Mouse (Mus musculus) hindbrain, embryonic 15.5 days (tissue): ENCODE measurements around the gene Sirpa. TPM values are rescaled to one million over a fixed set of nuclear protein-coding genes. Genes with fewer than 3 reads are reported as not detected.
A peak's percentile ranks its signal among the peaks of the same experiment; 100 is the strongest.

ENCODE experiments used
- ATAC-seq: fragments of 200-750 bp; cut with Nextera tagmentation; 2 replicates; pipeline ENCODE4 v1.8.0; 2017; ENCODE audit warnings: low read depth, moderate number of reproducible peaks, moderate TSS enrichment; ENCODE audit not compliant: low FRiP score
- H3K27ac ChIP-seq: fragments of 300-500 bp; sonication (generic); replicated peaks from 2 replicates; pipeline ENCODE4 v1.5.1; 2015; ENCODE audit warnings: mild to moderate bottlenecking, inconsistent platforms
- H3K27me3 ChIP-seq: fragments of 300-500 bp; sonication (generic); 2 replicates; pipeline ENCODE4 v1.6.1; 2015; ENCODE audit warnings: control low read depth, inconsistent platforms
- H3K36me3 ChIP-seq: fragments of 300-500 bp; sonication (generic); 2 replicates; pipeline ENCODE4 v1.6.1; 2015; ENCODE audit warnings: control low read depth, inconsistent platforms
- H3K4me1 ChIP-seq: fragments of 300-500 bp; sonication (generic); replicated peaks from 2 replicates; pipeline ENCODE4 v1.6.1; 2015; ENCODE audit warnings: control low read depth, inconsistent platforms
- H3K4me2 ChIP-seq: fragments of 300-500 bp; sonication (generic); 2 replicates; pipeline ENCODE4 v1.6.1; 2015; ENCODE audit warnings: moderate library complexity, mild to moderate bottlenecking, inconsistent platforms
- H3K4me3 ChIP-seq: fragments of 300-500 bp; sonication (generic); 2 replicates; pipeline ENCODE4 v1.5.1; 2015; ENCODE audit warnings: mild to moderate bottlenecking, inconsistent platforms
- H3K9ac ChIP-seq: fragments of 300-500 bp; sonication (generic); 2 replicates; pipeline ENCODE4 v1.6.1; 2015; ENCODE audit warnings: inconsistent platforms
- H3K9me3 ChIP-seq: fragments of 300-500 bp; sonication (generic); 2 replicates; pipeline ENCODE4 v1.6.1; 2016; ENCODE audit warnings: control low read depth, inconsistent platforms
- WGBS: fragments of 180-500 bp; shearing (Covaris S2); methylation state at CpG from one replicate; pipeline ENCODE4 v1.1.7; 2015; 5-methylcytosine and 5-hydroxymethylcytosine counted together
- polyA plus RNA-seq: library from polyadenylated mRNA; unstranded; fragments of >200 nt; fragmentation: Nextera tagmentation; extraction: Ambion mirVana; gene quantifications from 2 replicates; pipeline ENCODE4 v1.2.1, GENCODE M21; 2015

The Sirpa gene
- polyA plus RNA-seq, 1 experiment from 2014 or later: 31.7 TPM

DNA sequence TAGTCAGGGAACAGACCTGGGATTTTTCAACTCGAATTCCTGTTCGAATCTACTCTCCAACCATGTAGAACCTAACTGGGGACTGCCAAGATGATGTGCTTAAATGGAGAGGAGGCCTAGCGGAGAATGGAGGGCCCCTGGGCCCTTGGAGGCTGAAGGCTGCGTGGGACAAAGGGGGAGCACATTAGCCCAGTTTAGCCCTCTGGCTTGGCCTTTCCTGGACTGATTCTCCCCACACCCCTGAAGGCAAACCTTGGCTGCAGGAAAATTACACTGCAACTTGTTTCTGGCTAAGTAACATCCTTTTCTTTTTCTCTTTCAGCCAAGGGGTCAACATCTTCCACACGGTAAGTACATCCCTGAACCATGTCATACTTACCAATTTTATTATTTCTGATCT lies 28.2 kb downstream of the Sirpa start:
- no peak overlapping the region for H3K4me2 ChIP-seq
- no peak overlapping the region for H3K27ac ChIP-seq
- H3K36me3 ChIP-seq: no peaks in the 10 kb centered on the region
- H3K9me3 ChIP-seq: no peaks in the 10 kb centered on the region
- H3K4me3 ChIP-seq: no peak overlapping the region
- no peaks in the 10 kb centered on the region for H3K27me3 ChIP-seq
- peaks cover 6% of the 10 kb centered on the region; the same call in 1 of the 2 replicates for H3K4me1 ChIP-seq
- ATAC-seq: no peak
- WGBS: 93% methylated on average over 5 of the region's 5 CpGs
- no peak overlapping the region for H3K9ac ChIP-seq

DNA sequence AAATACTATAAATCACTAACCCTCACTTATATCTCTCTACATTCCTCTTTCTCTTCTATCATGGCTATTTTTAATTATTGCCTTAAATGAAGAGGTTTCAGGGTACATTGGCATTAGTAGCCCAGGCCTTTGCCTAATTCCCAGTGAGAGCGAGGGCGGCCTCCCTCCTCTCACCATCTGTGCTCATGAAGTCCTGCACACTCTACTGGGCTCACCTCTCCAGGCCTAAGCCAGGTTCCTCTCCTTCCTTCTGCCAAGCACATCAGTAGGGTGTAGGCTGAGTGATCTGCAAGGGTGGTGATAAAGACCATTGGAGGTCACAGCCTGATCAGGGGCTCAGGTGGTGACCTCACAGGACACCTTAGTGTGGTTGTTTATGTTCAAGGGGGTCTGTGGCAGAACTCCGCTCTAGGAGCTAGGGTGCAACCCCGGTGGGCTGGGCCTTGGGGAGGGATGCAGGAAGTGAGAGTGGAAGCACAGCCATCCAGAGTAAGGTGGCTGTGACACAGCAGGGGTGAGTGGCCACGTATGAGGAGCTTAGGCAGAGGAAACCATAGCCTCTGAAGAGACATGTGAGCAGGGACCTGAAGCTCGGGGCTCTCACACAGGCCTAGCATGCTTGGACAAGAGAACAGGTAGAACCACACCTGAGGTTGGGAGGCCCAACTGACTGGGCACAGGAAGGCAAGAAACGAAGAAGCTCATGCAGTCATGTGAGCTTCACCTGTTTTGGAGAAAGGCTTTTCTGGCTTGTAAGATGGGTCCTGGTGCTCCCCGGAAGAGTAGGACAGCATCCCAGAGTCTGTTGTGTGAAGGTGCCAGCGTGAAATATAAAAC lies 29.2 kb downstream of the Sirpa start:
- no peak overlapping the region for H3K4me2 ChIP-seq
- no peaks in the 10 kb centered on the region for H3K27me3 ChIP-seq
- WGBS: 91% methylated on average over 9 of the region's 9 CpGs
- no peak overlapping the region for H3K27ac ChIP-seq
- H3K9ac ChIP-seq: no peak overlapping the region
- H3K36me3 ChIP-seq: no peaks in the 10 kb centered on the region
- H3K4me3 ChIP-seq: no peak overlapping the region
- no peak for ATAC-seq
- no peaks in the 10 kb centered on the region for H3K9me3 ChIP-seq
- peaks cover 6% of the 10 kb centered on the region; the same call in 1 of the 2 replicates for H3K4me1 ChIP-seq

- Histone ChIP-seq H3K9me3 (no peaks in the 10 kb centered on the region), H3K4me3 (no peak overlapping the region), H3K4me2 (no peak overlapping the region), H3K36me3 (no peaks in the 10 kb centered on the region), H3K4me1 (peaks cover 6% of the 10 kb centered on the region; the same call in 1 of the 2 replicates), H3K27me3 (no peaks in the 10 kb centered on the region), H3K9ac (no peak overlapping the region), H3K27ac (no peak overlapping the region)
- ATAC-seq: no peak
- WGBS: 91% methylated on average over 5 of the region's 5 CpGs
These were observed 30.3 kb downstream of the Sirpa start for GRCm38 (mm10) chr2:129622918-129623317.

GRCm38 (mm10) chr2:129623771-129624170 lies 31.1 kb downstream of the Sirpa start:
- Histone ChIP-seq H3K9me3 (no peaks in the 10 kb centered on the region), H3K27me3 (no peaks in the 10 kb centered on the region), H3K4me3 (no peak overlapping the region), H3K4me2 (no peak overlapping the region), H3K4me1 (peaks cover 6% of the 10 kb centered on the region; the same call in 1 of the 2 replicates), H3K27ac (no peak overlapping the region), H3K36me3 (no peaks in the 10 kb centered on the region), H3K9ac (no peak overlapping the region)
- 90% methylated on average over 7 of the region's 7 CpGs for WGBS
- no peak for ATAC-seq

DNA sequence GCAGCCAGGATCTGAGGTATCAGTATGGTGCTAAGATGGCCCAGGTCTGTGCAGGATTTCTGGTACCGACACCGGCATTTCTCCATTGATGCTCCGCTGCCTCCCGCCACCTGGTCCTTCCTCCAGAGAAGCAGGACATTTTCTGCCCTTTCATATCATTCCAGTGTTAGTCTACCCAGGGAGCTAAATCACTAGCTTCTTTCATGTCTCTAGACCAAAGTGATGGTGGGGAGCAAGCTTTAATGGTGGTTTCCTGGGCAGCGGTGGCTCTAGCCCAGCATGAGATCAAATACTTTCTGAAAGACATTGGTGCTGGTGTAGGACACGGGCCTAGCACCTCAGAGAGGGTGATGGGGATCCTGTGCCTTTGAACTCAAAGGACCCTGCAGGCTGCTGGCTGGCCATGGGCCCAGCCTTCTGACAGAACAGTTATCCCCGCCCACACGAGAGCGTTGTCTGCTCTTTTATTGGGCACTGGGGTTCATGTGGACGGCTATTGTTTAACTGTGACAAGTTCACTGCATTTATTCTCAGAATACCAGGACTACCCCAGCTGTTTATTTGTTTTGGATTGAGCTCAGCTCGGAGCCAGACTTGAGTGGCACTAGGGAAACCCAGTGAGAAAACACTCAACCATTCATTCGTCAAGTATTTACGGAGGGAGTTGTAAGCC lies 31.7 kb downstream of the Sirpa start:
- H3K4me1 ChIP-seq: peaks cover 6% of the 10 kb centered on the region; the same call in 1 of the 2 replicates
- ATAC-seq: peak; percentile 62; the same call in 1 of the 2 replicates
- no peak overlapping the region for H3K4me2 ChIP-seq
- H3K9ac ChIP-seq: no peak overlapping the region
- H3K4me3 ChIP-seq: no peak overlapping the region
- H3K9me3 ChIP-seq: no peaks in the 10 kb centered on the region
- 52% methylated on average over 13 of the region's 13 CpGs for WGBS
- 0 out of 2 replicates have a peak, but pooled peaks cover 4% of the 10 kb centered on the region for H3K36me3 ChIP-seq
- H3K27ac ChIP-seq: no peak overlapping the region
- H3K27me3 ChIP-seq: no peaks in the 10 kb centered on the region

DNA sequence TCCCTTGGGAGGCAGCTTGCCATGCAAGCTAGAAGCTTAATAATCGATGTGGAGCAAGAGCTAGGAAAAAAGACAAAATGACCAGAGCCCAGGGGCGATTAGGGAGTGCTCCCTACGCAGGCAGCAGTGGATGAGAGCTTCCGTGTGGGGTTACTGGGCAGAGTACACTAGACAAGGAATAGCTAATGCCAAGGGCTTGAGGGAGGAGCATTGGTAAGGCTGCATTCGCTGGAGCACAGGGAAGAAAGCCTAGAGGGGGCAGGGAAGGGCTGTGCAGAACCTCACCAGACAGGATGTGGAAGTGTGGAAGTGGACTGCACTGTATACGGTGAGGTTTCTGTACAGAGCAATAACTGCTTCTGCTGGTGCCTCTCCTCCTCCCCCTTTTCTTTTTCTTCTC lies 32.3 kb downstream of the Sirpa start:
- peak; percentile 47; the same call in 1 of the 2 replicates for ATAC-seq
- H3K27ac ChIP-seq: no peak overlapping the region
- H3K36me3 ChIP-seq: peaks cover 5% of the 10 kb centered on the region; the same call in 1 of the 2 replicates

DNA sequence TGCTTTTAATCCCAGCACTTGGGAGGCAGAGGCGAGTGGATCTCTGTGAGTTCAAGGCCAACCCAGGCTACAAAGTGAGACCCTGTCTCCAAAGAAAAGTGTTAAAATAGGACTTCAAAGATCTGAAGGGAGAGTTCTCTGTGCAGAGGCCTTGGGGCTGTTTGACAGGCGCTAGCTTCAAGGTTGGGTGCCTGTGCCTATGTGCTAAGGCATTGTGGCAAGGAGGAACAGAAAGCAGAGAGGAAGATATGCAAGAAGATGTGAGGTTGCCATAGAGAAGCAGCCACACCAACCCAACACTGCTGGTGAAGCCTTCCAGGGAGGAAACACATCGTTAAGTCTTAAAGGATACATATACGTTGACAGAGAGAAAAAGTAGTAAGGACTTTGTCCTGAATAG lies 33.2 kb downstream of the Sirpa start:
- no peak overlapping the region for H3K4me2 ChIP-seq
- H3K9ac ChIP-seq: no peak overlapping the region
- H3K4me1 ChIP-seq: peaks cover 6% of the 10 kb centered on the region; the same call in 1 of the 2 replicates
- no peaks in the 10 kb centered on the region for H3K9me3 ChIP-seq
- no peaks in the 10 kb centered on the region for H3K27me3 ChIP-seq
- WGBS: 89% methylated on average over 4 of the region's 4 CpGs
- H3K36me3 ChIP-seq: peaks cover 10% of the 10 kb centered on the region
- no peak for ATAC-seq
- H3K27ac ChIP-seq: no peak overlapping the region
- no peak overlapping the region for H3K4me3 ChIP-seq

More for the DNA sequence above, 32.3 kb downstream of the Sirpa start:
- no peak overlapping the region for H3K9ac ChIP-seq
- H3K4me1 ChIP-seq: peaks cover 6% of the 10 kb centered on the region; the same call in 1 of the 2 replicates
- WGBS: 49% methylated on average over 6 of the region's 6 CpGs
- no peaks in the 10 kb centered on the region for H3K9me3 ChIP-seq
- no peak overlapping the region for H3K4me2 ChIP-seq
- H3K4me3 ChIP-seq: no peak overlapping the region
- no peaks in the 10 kb centered on the region for H3K27me3 ChIP-seq

GRCm38 (mm10) chr2:129626621-129627061 lies 34.0 kb downstream of the Sirpa start:
- no peak; the same call in 1 of the 2 replicates for ATAC-seq
- Histone ChIP-seq H3K4me3 (no peak overlapping the region), H3K4me1 (peaks cover 6% of the 10 kb centered on the region; the same call in 1 of the 2 replicates), H3K9me3 (no peaks in the 10 kb centered on the region), H3K36me3 (peaks cover 15% of the 10 kb centered on the region), H3K4me2 (no peak overlapping the region), H3K9ac (no peak overlapping the region), H3K27me3 (no peaks in the 10 kb centered on the region), H3K27ac (no peak overlapping the region)
- 77% methylated on average over 4 of the region's 4 CpGs for WGBS

- WGBS: 86% methylated on average over 5 of the region's 5 CpGs
- no peak overlapping the region for H3K9ac ChIP-seq
These were observed 34.5 kb downstream of the Sirpa start for GRCm38 (mm10) chr2:129627133-129627532.

DNA sequence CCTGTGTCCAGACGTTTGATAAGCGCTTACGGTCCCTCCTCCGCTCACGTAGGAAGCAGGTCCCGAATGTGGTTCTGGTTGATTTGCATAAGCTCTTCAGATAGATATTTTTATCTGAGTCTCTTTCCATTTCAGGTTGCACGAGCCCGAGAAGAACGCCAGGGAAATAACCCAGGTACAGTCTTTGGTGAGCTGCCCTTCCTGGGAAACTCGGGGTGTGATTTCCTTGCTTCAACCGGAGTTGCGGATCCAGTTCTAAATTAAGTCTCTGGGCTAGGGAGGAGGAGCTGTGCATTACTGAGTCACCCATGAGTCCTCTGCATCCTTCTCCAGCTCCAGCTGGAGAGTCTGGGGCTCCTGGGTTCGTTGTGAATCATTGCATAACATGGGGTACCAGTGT lies 35.2 kb downstream of the Sirpa start:
- 86% methylated on average over 13 of the region's 13 CpGs for WGBS
- H3K4me2 ChIP-seq: no peak overlapping the region
- H3K9me3 ChIP-seq: no peaks in the 10 kb centered on the region
- H3K27me3 ChIP-seq: no peaks in the 10 kb centered on the region
- H3K9ac ChIP-seq: no peak overlapping the region
- H3K27ac ChIP-seq: no peak overlapping the region
- peaks cover 6% of the 10 kb centered on the region; the same call in 1 of the 2 replicates for H3K4me1 ChIP-seq
- ATAC-seq: no peak
- H3K36me3 ChIP-seq: peaks cover 15% of the 10 kb centered on the region
- H3K4me3 ChIP-seq: no peak overlapping the region

More at GRCm38 (mm10) chr2:129627133-129627532, 34.5 kb downstream of the Sirpa start:
- Histone ChIP-seq H3K27ac (no peak overlapping the region), H3K4me3 (no peak overlapping the region), H3K36me3 (peaks cover 15% of the 10 kb centered on the region), H3K4me2 (no peak overlapping the region), H3K27me3 (no peaks in the 10 kb centered on the region), H3K4me1 (peaks cover 6% of the 10 kb centered on the region; the same call in 1 of the 2 replicates), H3K9me3 (no peaks in the 10 kb centered on the region)
- no peak for ATAC-seq

- 97% methylated on average over 6 of the region's 6 CpGs for WGBS
- no peaks in the 10 kb centered on the region for H3K27me3 ChIP-seq
- no peak overlapping the region for H3K4me3 ChIP-seq
- H3K27ac ChIP-seq: no peak overlapping the region
- ATAC-seq: no peak
- no peaks in the 10 kb centered on the region for H3K9me3 ChIP-seq
- H3K4me2 ChIP-seq: no peak overlapping the region
- H3K9ac ChIP-seq: no peak overlapping the region
- H3K36me3 ChIP-seq: peaks cover 15% of the 10 kb centered on the region
- H3K4me1 ChIP-seq: peaks cover 6% of the 10 kb centered on the region; the same call in 1 of the 2 replicates
These were observed 36.0 kb downstream of the Sirpa start for GRCm38 (mm10) chr2:129628456-129629185.
